ENCODE assay signal across 9 mouse cellular contexts in genomic region chr16:8333081-8333710, GRCm38 (mm10).
DNase-seq lines count a peak whose midpoint lies in the region; ATAC-seq lines count a peak whose summit lies in the region.
"Had no signal": no experiment of that assay in that cellular context is flagged by ENCODE, and none has a peak within 500 bp of the region (broad histone marks: within the 10 kb centered on the region; RNA-seq: fewer than 3 reads in every experiment).

No protein-coding gene starts in this region.

- H3K27ac ChIP-seq in forebrain, embryonic 16.5 days (ENCODE audit: low read length), result no peak overlapping the region
- H3K27ac ChIP-seq in kidney, embryonic 15.5 days, result no peak overlapping the region
- H3K27ac ChIP-seq: stomach, embryonic 15.5 days had no signal

- H3K9me3 ChIP-seq in forebrain, embryonic 16.5 days (ENCODE audit: control insufficient read depth, low read length), result no peaks in the 10 kb centered on the region
- H3K9me3 ChIP-seq in kidney, embryonic 15.5 days (replicated peaks), result no peaks in the 10 kb centered on the region
- H3K9me3 ChIP-seq: stomach, embryonic 15.5 days had no signal

- H3K4me3 ChIP-seq in forebrain, embryonic 16.5 days (replicated peaks; ENCODE audit: low read length), result no peak overlapping the region
- no peak overlapping the region for H3K4me3 ChIP-seq in kidney, embryonic 15.5 days (replicated peaks)
- H3K4me3 ChIP-seq: stomach, embryonic 15.5 days had no signal

- H3K27me3 ChIP-seq in forebrain, embryonic 16.5 days (replicated peaks; ENCODE audit: control insufficient read depth, insufficient read depth, low read length), result no peaks in the 10 kb centered on the region
- H3K27me3 ChIP-seq in kidney, embryonic 15.5 days, result 0 out of 2 replicates have a peak, but pooled peaks cover 2% of the 10 kb centered on the region
- H3K27me3 ChIP-seq: stomach, embryonic 15.5 days had no signal

- ATAC-seq in cerebellum, adult (ENCODE audit: insufficient number of reproducible peaks, low FRiP score, low TSS enrichment), result peak; percentile 61; the same call in 1 of the 2 replicates
- ATAC-seq in forebrain, embryonic 16.5 days, result peak; percentile 58; the same call in 1 of the 2 replicates
- ATAC-seq in kidney, embryonic 15.5 days (replicated peaks; ENCODE audit: low FRiP score), result peak; percentile 58; the same call in 1 of the 2 replicates
- ATAC-seq in activated CD4-positive, CD25-positive, alpha-beta regulatory T cell, adult 4 months, result no peak

- intact Hi-C loops in left cerebral cortex, postnatal 4 days (cut with DNase I), result no loop called here

- peak; percentile 25 for DNase-seq in ZHBTc4 (ENCODE audit: low read depth, low spot score)
- DNase-seq in left cerebral cortex, postnatal 4 days, result peak; percentile 45
- peak; percentile 9 to 11 for DNase-seq in right cerebral cortex, postnatal 36 days (ENCODE audit: low spot score in 2 of 2)
- no peak for DNase-seq in ovary, postnatal 10 days (ENCODE audit: low spot score)

- H3K36me3 ChIP-seq in forebrain, embryonic 16.5 days (ENCODE audit: control insufficient read depth, insufficient read depth), result no peaks in the 10 kb centered on the region
- H3K36me3 ChIP-seq in kidney, embryonic 15.5 days, result no peaks in the 10 kb centered on the region
- H3K36me3 ChIP-seq: stomach, embryonic 15.5 days had no signal

- H3K4me2 ChIP-seq in forebrain, embryonic 16.5 days (ENCODE audit: low read length), result no peak overlapping the region
- H3K4me2 ChIP-seq in kidney, embryonic 15.5 days, result 0 out of 2 replicates have a peak overlapping the region, but pooled peaks have one; percentile 4
- H3K4me2 ChIP-seq: stomach, embryonic 15.5 days had no signal

- 0 out of 2 replicates have a peak overlapping the region, but pooled peaks have one; percentile 3 for H3K9ac ChIP-seq in forebrain, embryonic 16.5 days (replicated peaks; ENCODE audit: low read depth, low read length)
- H3K9ac ChIP-seq in kidney, embryonic 15.5 days, result no peak overlapping the region
- H3K9ac ChIP-seq: stomach, embryonic 15.5 days had no signal

- WGBS in forebrain, embryonic 16.5 days, result 12% methylated on average over 8 of the region's 8 CpGs
- 25% methylated on average over 8 of the region's 8 CpGs for WGBS in kidney, embryonic 15.5 days

- H3K4me1 ChIP-seq in forebrain, embryonic 16.5 days (replicated peaks; ENCODE audit: control insufficient read depth, insufficient read depth, low read length), result peaks cover 5% of the 10 kb centered on the region; the same call in 1 of the 2 replicates
- H3K4me1 ChIP-seq in kidney, embryonic 15.5 days, result no peaks in the 10 kb centered on the region
